In the genomic region with DNA sequence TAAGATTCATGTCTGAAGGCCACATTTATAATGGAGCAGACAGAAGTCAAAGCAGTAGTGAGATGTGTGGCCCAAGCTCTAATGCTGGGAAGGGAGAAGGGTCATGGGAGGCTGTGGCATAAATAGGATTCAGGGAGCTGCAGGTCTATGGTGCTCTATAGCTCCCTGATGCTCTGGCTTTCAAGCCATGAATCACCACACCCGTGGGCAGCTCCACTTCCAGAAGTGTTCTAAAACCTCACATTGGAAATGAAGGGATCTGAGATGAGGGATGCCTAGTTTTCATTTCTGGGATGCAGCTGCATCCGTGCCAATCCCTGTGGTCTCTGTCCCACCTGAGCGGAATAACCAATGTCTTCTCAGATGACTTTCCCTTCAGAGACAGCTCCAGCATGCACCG, we compare ENCODE assay signal across 9 mouse cellular contexts.
"Had no signal": no experiment of that assay in that cellular context is flagged by ENCODE, and none has a peak within 500 bp of the region (broad histone marks: within the 10 kb centered on the region; RNA-seq: fewer than 3 reads in every experiment).

No protein-coding gene starts in this region.

- DNase-seq: lung, adult 18-20 months; lung, embryonic 14.5 days; lung, postnatal 10 days; lung, postnatal 4 days; midbrain, embryonic 14.5 days; retina, postnatal 1 day; thymus, adult 2 months; thymus, postnatal 36 days had no signal

- ATAC-seq: midbrain, embryonic 16.5 days had no signal
